Mouse (Mus musculus): Measurements from ENCODE around the gene Aven. TPM values are rescaled to one million over a fixed set of nuclear protein-coding genes. Genes with fewer than 3 reads are reported as not detected.

The Aven gene
- total RNA-seq, 1 experiment, result 22.3 TPM

DNA sequence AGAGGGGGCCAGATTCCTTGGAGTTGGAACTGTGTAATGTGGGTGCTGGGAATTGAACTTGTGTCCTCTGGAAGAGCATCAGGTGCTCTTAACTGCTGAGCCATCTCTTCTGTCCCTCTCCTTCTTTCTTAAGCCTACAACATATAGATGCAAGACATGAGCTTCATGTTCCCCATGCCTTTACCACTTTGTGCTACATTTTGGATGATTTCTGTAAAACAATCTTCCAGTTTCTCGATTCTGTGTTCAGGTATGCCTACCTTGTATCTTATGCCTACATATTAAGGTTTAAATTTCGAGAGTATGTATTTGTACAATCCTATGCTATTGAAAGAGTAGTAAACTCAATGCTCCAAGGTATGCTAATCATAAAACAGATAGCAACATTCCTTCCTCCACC lies 183.4 kb downstream of the Aven start:
- no peak for TF ChIP-seq ZC3H11A (IDR thresholded peaks at IDR 0.05; ENCODE audit: borderline replicate concordance, low read depth, low read length)
- DNase-seq (ENCODE audit: low read depth, low spot score), result peak; percentile 12
- H3K4me1 ChIP-seq (ENCODE audit: control insufficient read depth in 2 of 2, insufficient read depth in 2 of 2, low read length in 2 of 2, poor library complexity in 1 of 2), result peaks cover 26 to 28% of the 10 kb centered on the region in 2 experiments
- in situ Hi-C loops (cut with MboI; ENCODE audit: low sequenced_read_pairs in 2 of 2, unreplicated experiment in 2 of 2), result no loop called here
- H3K9ac ChIP-seq (ENCODE audit: insufficient read depth, low read depth, low read length, poor library complexity, severe bottlenecking), result no peak overlapping the region
- H3K9me3 ChIP-seq (ENCODE audit: control insufficient read depth, insufficient read depth, low read depth, low read length), result no peaks in the 10 kb centered on the region
- H3K4me3 ChIP-seq (ENCODE audit: insufficient read depth in 1 of 2, low read depth in 1 of 2, low read length in 2 of 2, poor library complexity in 1 of 2, severe bottlenecking in 1 of 2), result no peak overlapping the region
- peaks cover 2% of the 10 kb centered on the region; the same call in 1 of the 2 replicates for H3K36me3 ChIP-seq (ENCODE audit: control insufficient read depth, insufficient read depth, low read length, poor library complexity, severe bottlenecking)
- peak overlapping the region; percentile 76; the same call in 1 of the 2 replicates for H3K27ac ChIP-seq (ENCODE audit: insufficient read depth, low read depth, low read length, poor library complexity, severe bottlenecking)

DNA sequence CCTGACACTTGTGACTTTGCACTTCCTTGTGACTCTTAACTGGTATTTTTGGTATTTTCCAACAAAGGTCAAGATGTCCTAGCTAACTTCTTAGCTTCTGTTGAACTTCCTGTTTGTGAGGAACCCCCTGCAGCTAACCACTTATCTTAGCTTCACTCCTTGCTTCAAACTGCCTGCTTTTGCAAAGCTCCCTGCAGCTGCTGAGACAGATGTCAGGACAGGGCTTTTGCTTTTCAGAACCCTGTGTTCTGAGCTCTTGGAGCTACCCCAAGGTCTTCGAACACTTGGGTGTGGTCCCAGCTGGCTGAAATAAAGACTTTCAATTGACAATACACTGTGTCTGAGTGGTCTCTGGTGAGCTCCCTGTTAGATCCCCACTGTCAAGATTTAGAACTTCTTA lies 184.0 kb downstream of the Aven start:
- no peak overlapping the region for H3K4me3 ChIP-seq (ENCODE audit: insufficient read depth in 1 of 2, low read depth in 1 of 2, low read length in 2 of 2, poor library complexity in 1 of 2, severe bottlenecking in 1 of 2)
- in situ Hi-C loops (cut with MboI; ENCODE audit: low sequenced_read_pairs in 2 of 2, unreplicated experiment in 2 of 2), result no loop called here
- DNase-seq (ENCODE audit: low read depth, low spot score), result peak; percentile 60
- H3K27ac ChIP-seq (ENCODE audit: insufficient read depth, low read depth, low read length, poor library complexity, severe bottlenecking), result no peak overlapping the region; the same call in 1 of the 2 replicates
- H3K4me1 ChIP-seq (ENCODE audit: control insufficient read depth in 2 of 2, insufficient read depth in 2 of 2, low read length in 2 of 2, poor library complexity in 1 of 2), result peaks cover 26 to 31% of the 10 kb centered on the region in 2 experiments
- no peak for TF ChIP-seq ZNF384 (IDR thresholded peaks at IDR 0.05; ENCODE audit: low read depth, low read length)
- no peak for TF ChIP-seq HCFC1 (IDR thresholded peaks at IDR 0.05; ENCODE audit: borderline replicate concordance, insufficient read depth, low read length)
- no peak for TF ChIP-seq CHD2 (IDR thresholded peaks at IDR 0.05; ENCODE audit: low read depth, low read length)
- no peak for TF ChIP-seq ZC3H11A (IDR thresholded peaks at IDR 0.05; ENCODE audit: borderline replicate concordance, low read depth, low read length)
- no peak for TF ChIP-seq MAFK (IDR thresholded peaks at IDR 0.05; ENCODE audit: insufficient read depth, low read depth, low read length)
- H3K36me3 ChIP-seq (ENCODE audit: control insufficient read depth, insufficient read depth, low read length, poor library complexity, severe bottlenecking), result peaks cover 2% of the 10 kb centered on the region; the same call in 1 of the 2 replicates
- no peaks in the 10 kb centered on the region for H3K9me3 ChIP-seq (ENCODE audit: control insufficient read depth, insufficient read depth, low read depth, low read length)
- no peak overlapping the region for H3K9ac ChIP-seq (ENCODE audit: insufficient read depth, low read depth, low read length, poor library complexity, severe bottlenecking)

DNA sequence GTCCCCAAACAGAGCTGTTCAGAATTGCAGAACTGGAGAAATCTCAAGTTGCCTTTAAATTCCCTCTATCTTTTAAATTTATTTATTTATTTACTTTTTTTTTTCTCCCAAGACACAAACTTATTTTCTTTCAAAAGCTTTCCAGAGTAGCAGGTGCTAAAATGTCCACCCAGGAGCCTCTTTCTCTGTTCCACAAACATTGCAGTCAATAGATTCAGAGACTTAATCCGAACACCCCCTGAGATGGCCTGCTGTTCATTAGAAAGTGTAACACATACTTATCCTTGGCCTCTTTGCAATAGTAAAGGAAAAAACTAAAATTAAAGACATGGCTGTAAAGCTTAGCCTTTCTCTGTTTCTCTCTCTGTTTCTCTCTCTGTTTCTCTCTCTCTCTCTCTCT lies 184.5 kb downstream of the Aven start:
- in situ Hi-C loops (cut with MboI; ENCODE audit: low sequenced_read_pairs in 2 of 2, unreplicated experiment in 2 of 2), result no loop called here
- TF ChIP-seq ZC3H11A (IDR thresholded peaks at IDR 0.05; ENCODE audit: borderline replicate concordance, low read depth, low read length) (no peak), CHD2 (IDR thresholded peaks at IDR 0.05; ENCODE audit: low read depth, low read length) (no peak), HCFC1 (IDR thresholded peaks at IDR 0.05; ENCODE audit: borderline replicate concordance, insufficient read depth, low read length) (no peak), ZNF384 (IDR thresholded peaks at IDR 0.05; ENCODE audit: low read depth, low read length) (no peak), MAFK (IDR thresholded peaks at IDR 0.05; ENCODE audit: insufficient read depth, low read depth, low read length) (no peak)

DNA sequence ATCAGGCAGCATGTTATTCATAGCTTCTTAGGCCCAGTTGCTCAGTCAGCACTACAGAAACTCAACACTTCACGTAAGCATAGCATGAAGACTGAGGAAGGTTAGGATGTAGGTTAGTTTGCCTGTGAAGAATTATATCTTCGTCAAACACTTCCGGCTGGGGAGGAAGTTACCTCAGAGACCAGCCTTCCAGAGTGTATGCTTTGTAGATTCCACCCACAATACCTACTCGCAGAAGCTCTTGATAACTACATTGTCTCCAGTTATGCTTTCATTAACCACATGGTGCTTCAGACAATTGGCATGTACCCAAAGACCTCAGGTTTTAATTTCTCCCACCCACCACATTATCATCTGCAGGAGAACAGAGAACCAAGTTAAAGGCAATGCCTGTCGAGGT lies 189.1 kb downstream of the Aven start:
- DNase-seq (ENCODE audit: low read depth, low spot score), result no peak
- in situ Hi-C loops (cut with MboI; ENCODE audit: low sequenced_read_pairs in 2 of 2, unreplicated experiment in 2 of 2), result no loop called here
- H3K27ac ChIP-seq (ENCODE audit: insufficient read depth, low read depth, low read length, poor library complexity, severe bottlenecking), result no peak overlapping the region

More for the DNA sequence above, 184.5 kb downstream of the Aven start:
- Histone ChIP-seq H3K9ac (ENCODE audit: insufficient read depth, low read depth, low read length, poor library complexity, severe bottlenecking) (no peak overlapping the region), H3K9me3 (ENCODE audit: control insufficient read depth, insufficient read depth, low read depth, low read length) (no peaks in the 10 kb centered on the region), H3K4me3 (ENCODE audit: insufficient read depth in 1 of 2, low read depth in 1 of 2, low read length in 2 of 2, poor library complexity in 1 of 2, severe bottlenecking in 1 of 2) (no peak overlapping the region), H3K36me3 (ENCODE audit: control insufficient read depth, insufficient read depth, low read length, poor library complexity, severe bottlenecking) (peaks cover 2% of the 10 kb centered on the region; the same call in 1 of the 2 replicates), H3K27ac (ENCODE audit: insufficient read depth, low read depth, low read length, poor library complexity, severe bottlenecking) (peak overlapping the region; percentile 81), H3K4me1 (ENCODE audit: control insufficient read depth in 2 of 2, insufficient read depth in 2 of 2, low read length in 2 of 2, poor library complexity in 1 of 2) (peaks cover 26 to 30% of the 10 kb centered on the region in 2 experiments)
- no peak for DNase-seq (ENCODE audit: low read depth, low spot score)

More for the DNA sequence above, 189.1 kb downstream of the Aven start:
- H3K4me1 ChIP-seq (ENCODE audit: control insufficient read depth in 2 of 2, insufficient read depth in 2 of 2, low read length in 2 of 2, poor library complexity in 1 of 2), result peaks cover 13 to 17% of the 10 kb centered on the region in 2 experiments
- no peaks in the 10 kb centered on the region for H3K36me3 ChIP-seq (ENCODE audit: control insufficient read depth, insufficient read depth, low read length, poor library complexity, severe bottlenecking)
- H3K9me3 ChIP-seq (ENCODE audit: control insufficient read depth, insufficient read depth, low read depth, low read length), result no peaks in the 10 kb centered on the region
- no peak for TF ChIP-seq HCFC1 (IDR thresholded peaks at IDR 0.05; ENCODE audit: borderline replicate concordance, insufficient read depth, low read length)
- no peak for TF ChIP-seq MAFK (IDR thresholded peaks at IDR 0.05; ENCODE audit: insufficient read depth, low read depth, low read length)
- no peak for TF ChIP-seq ZNF384 (IDR thresholded peaks at IDR 0.05; ENCODE audit: low read depth, low read length)
- no peak for TF ChIP-seq CHD2 (IDR thresholded peaks at IDR 0.05; ENCODE audit: low read depth, low read length)
- no peak for TF ChIP-seq ZC3H11A (IDR thresholded peaks at IDR 0.05; ENCODE audit: borderline replicate concordance, low read depth, low read length)
- no peak overlapping the region for H3K4me3 ChIP-seq (ENCODE audit: insufficient read depth in 1 of 2, low read depth in 1 of 2, low read length in 2 of 2, poor library complexity in 1 of 2, severe bottlenecking in 1 of 2)
- no peak overlapping the region for H3K9ac ChIP-seq (ENCODE audit: insufficient read depth, low read depth, low read length, poor library complexity, severe bottlenecking)

Other genes with a start within 250 kb of the Aven start
- gene Nutm1, start 233.7 kb upstream of the Aven start, total RNA-seq (2012; rRNA removed), result not detected in 2 replicates
- 308 and 339 TPM in 2 replicates for gene Nop10, start 231.0 kb upstream of the Aven start, total RNA-seq (2012; rRNA removed)
- 20.7 and 29.2 TPM in 2 replicates for gene Slc12a6, start 227.1 kb upstream of the Aven start, total RNA-seq (2012; rRNA removed)
- 0.69 and 0.98 TPM in 2 replicates for gene Gm21985, start 226.7 kb upstream of the Aven start, total RNA-seq (2012; rRNA removed)
- gene Emc4, start 124.9 kb upstream of the Aven start, total RNA-seq (2012; rRNA removed), result 138 and 153 TPM in 2 replicates
- gene Katnbl1, start 113.8 kb upstream of the Aven start, total RNA-seq (2012; rRNA removed), result 15.3 and 22.8 TPM in 2 replicates
- 14.6 and 16.5 TPM in 2 replicates for gene Emc7, start 38.0 kb upstream of the Aven start, total RNA-seq (2012; rRNA removed)
- gene Chrm5, start 12.2 kb upstream of the Aven start, total RNA-seq (2012; rRNA removed), result not detected in 2 replicates

Data from ES-E14 (cell line).